Mouse (Mus musculus): ENCODE data around the gene Cdc42se1.

Gene Cdc42se1

DNA sequence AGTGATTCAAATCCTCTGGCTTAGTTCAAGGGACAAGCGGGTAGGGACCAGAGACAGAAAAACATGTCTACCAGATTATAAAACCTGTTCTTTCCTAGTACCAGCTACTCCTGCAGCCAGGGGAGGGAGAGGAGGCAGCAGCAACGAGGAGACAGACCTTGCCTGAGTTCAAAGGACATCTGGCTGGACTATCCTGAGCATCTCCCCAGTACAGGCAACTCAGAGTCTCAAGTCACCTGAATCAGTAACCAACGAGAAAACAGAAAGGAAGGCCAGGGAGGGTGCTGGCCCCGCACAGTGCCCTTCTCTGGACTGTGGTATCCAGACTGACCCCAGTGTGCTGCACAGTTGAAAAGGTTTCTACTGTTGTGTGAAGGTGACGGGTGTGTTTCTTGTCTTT lies 28.4 kb downstream of the Cdc42se1 start:
- Histone ChIP-seq H3K36me3 (ENCODE audit: control insufficient read depth, insufficient read depth, low read length, poor library complexity, severe bottlenecking) (peaks cover 6% of the 10 kb centered on the region), H3K27me3 (ENCODE audit: control insufficient read depth, insufficient read depth, low read length, poor library complexity, severe bottlenecking) (no peaks in the 10 kb centered on the region)
- no peak for DNase-seq (ENCODE audit: low read depth, low spot score)

DNA sequence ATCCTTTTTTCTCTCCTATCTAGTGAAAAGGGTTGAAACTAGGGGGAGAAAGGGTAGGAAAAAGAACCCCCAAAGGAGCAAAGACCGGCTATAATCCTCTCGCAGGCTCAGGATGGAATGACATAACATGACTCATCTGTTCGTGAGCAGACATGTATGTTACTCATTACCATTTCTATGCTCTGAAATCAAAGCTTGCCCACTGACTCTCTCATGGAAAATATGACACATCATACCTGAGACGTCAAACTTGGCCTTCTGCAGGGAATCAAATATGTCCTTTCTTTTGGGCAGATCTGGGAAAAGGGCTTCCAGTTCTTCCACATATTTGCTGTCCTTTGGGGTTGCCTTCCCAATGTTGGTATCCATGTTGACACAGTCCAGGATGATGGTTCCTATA lies 33.4 kb downstream of the Cdc42se1 start:
- Histone ChIP-seq H3K27me3 (ENCODE audit: control insufficient read depth, insufficient read depth, low read length, poor library complexity, severe bottlenecking) (no peaks in the 10 kb centered on the region), H3K36me3 (ENCODE audit: control insufficient read depth, insufficient read depth, low read length, poor library complexity, severe bottlenecking) (peaks cover 9% of the 10 kb centered on the region)
- no peak for DNase-seq (ENCODE audit: low read depth, low spot score)

DNA sequence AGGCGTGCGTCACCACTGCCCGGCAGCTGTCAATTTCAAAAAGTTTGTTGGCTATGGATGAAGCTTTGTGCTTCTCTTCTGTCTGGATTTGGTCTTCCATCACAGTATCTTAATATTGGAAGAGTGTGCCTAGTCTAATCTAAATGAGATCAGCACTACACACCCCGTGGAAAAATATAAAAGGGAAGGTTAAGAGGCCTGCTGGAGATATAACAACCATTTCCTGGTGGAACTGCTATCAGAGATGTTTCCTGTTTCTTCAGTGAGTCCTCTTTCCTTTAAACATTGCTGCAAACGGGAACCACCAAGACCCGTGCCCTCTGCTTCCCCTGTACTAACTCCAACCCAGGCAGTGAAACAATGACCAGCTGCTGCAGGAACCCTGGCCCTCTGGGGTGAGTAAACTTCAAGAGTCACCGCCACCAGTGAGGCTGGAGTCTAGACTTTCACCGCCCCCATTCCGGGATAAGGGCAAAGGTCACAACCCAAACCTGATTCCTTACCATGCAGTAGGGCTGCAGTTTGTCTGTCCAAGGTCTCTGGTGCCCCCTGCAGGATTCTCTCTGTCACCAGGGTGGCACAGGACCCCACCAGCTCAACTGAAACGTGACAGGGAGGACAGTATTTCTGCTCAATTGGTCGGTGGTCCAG lies 34.7 kb downstream of the Cdc42se1 start:
- Histone ChIP-seq H3K27me3 (ENCODE audit: control insufficient read depth, insufficient read depth, low read length, poor library complexity, severe bottlenecking) (no peaks in the 10 kb centered on the region), H3K36me3 (ENCODE audit: control insufficient read depth, insufficient read depth, low read length, poor library complexity, severe bottlenecking) (peaks cover 5% of the 10 kb centered on the region)
- peak; percentile 84 for DNase-seq (ENCODE audit: low read depth, low spot score)

DNA sequence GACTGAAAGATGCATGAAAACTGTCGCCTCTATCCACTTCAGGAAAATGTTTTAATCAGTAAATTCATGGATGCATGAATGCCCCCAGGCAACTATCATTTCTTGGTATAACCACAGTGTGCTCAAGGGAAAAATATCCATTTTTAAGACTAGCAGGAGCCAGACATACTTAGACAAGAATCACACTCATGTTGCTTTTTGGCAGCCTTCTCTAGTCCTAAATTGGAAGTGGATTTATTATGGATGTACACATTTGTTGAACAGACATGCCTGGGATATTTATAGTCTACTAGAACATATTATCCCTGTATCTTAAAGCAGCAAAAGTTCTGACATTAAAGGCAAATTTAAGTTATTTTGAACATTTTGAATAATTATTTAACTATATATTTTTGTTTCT lies 36.2 kb downstream of the Cdc42se1 start:
- no peak for DNase-seq (ENCODE audit: low read depth, low spot score)
- Histone ChIP-seq H3K27me3 (ENCODE audit: control insufficient read depth, insufficient read depth, low read length, poor library complexity, severe bottlenecking) (no peaks in the 10 kb centered on the region), H3K36me3 (ENCODE audit: control insufficient read depth, insufficient read depth, low read length, poor library complexity, severe bottlenecking) (peaks cover 4% of the 10 kb centered on the region)

GRCm38 (mm10) chr3:95266052-95266451 lies 37.5 kb downstream of the Cdc42se1 start:
- no peak for DNase-seq (ENCODE audit: low read depth, low spot score)
- Histone ChIP-seq H3K27me3 (ENCODE audit: control insufficient read depth, insufficient read depth, low read length, poor library complexity, severe bottlenecking) (no peaks in the 10 kb centered on the region), H3K36me3 (ENCODE audit: control insufficient read depth, insufficient read depth, low read length, poor library complexity, severe bottlenecking) (peaks cover 4% of the 10 kb centered on the region)

DNA sequence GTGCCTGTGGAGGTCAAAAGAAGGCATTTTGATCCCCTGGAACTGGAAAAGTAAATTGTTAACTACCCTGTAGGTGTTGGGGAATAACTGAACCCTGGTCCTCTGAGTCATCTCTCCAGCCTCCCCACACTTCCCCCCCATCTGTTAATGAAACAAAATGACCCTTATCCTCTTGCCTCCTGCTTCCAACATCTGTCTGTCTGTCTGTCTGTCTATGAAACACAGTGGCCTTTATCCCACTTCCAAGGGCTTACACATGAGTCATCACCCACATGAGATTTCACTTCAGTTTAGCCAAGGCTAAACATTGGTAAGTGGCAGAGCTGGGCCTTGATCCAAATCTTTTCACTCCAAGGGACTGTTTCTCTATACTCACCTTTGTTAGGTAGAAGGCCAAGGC lies 39.3 kb downstream of the Cdc42se1 start:
- Histone ChIP-seq H3K36me3 (ENCODE audit: control insufficient read depth, insufficient read depth, low read length, poor library complexity, severe bottlenecking) (peaks cover 2% of the 10 kb centered on the region), H3K27me3 (ENCODE audit: control insufficient read depth, insufficient read depth, low read length, poor library complexity, severe bottlenecking) (no peaks in the 10 kb centered on the region)
- no peak for DNase-seq (ENCODE audit: low read depth, low spot score)

DNA sequence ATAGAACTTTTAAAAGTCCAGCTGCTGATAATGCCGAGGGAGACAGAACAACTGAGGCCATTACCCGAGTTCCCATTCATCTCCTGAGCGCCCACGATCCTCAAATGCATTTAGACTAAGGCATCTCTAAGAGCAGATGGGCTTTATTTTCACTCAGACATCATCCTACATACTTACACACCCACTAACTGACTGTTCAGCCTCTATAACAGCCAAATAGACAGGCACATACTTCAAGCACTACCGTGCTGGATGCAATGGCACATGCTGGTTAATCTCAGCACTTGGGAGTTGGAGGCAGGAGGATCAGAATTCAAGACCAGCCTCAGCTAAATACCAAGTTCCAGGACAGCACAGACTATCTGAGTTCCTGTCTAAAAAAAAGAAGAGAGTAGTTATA lies 41.3 kb downstream of the Cdc42se1 start:
- no peak for DNase-seq (ENCODE audit: low read depth, low spot score)
- Histone ChIP-seq H3K27me3 (ENCODE audit: control insufficient read depth, insufficient read depth, low read length, poor library complexity, severe bottlenecking) (no peaks in the 10 kb centered on the region), H3K36me3 (ENCODE audit: control insufficient read depth, insufficient read depth, low read length, poor library complexity, severe bottlenecking) (no peaks in the 10 kb centered on the region; the same call in none of the 2 replicates)

GRCm38 (mm10) chr3:95270766-95271364 lies 42.3 kb downstream of the Cdc42se1 start:
- Histone ChIP-seq H3K36me3 (ENCODE audit: control insufficient read depth, insufficient read depth, low read length, poor library complexity, severe bottlenecking) (no peaks in the 10 kb centered on the region; the same call in 1 of the 2 replicates), H3K27me3 (ENCODE audit: control insufficient read depth, insufficient read depth, low read length, poor library complexity, severe bottlenecking) (no peaks in the 10 kb centered on the region)
- DNase-seq (ENCODE audit: low read depth, low spot score), result no peak

DNA sequence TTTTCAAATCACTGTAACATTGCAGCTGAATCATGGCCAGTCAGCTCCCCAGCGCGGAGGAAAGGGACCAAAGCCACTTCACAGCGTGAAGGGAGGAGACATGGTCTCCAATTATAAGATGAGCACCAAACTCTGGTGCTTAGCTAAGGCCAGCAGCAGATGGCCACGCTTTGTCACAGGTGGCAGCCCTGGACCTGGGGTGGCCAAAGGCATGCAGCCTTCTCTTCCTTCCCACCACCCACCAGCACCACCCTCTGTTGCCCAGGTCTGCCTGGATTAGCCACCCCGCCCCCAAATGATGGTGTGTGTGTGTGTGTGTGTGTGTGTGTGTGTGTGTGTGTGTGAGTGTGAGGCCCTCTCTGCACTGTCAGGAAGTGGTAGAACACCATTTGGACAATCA lies 44.9 kb downstream of the Cdc42se1 start:
- no peaks in the 10 kb centered on the region for H3K36me3 ChIP-seq (ENCODE audit: control insufficient read depth, insufficient read depth, low read length, poor library complexity, severe bottlenecking)

GRCm38 (mm10) chr3:95274453-95274852 lies 45.9 kb downstream of the Cdc42se1 start:
- no peaks in the 10 kb centered on the region for H3K36me3 ChIP-seq (ENCODE audit: control insufficient read depth, insufficient read depth, low read length, poor library complexity, severe bottlenecking)
- no peak for DNase-seq (ENCODE audit: low read depth, low spot score)
- H3K27me3 ChIP-seq (ENCODE audit: control insufficient read depth, insufficient read depth, low read length, poor library complexity, severe bottlenecking), result no peaks in the 10 kb centered on the region

More for the DNA sequence above, 44.9 kb downstream of the Cdc42se1 start:
- H3K27me3 ChIP-seq (ENCODE audit: control insufficient read depth, insufficient read depth, low read length, poor library complexity, severe bottlenecking), result no peaks in the 10 kb centered on the region
- no peak for DNase-seq (ENCODE audit: low read depth, low spot score)

- Histone ChIP-seq H3K36me3 (ENCODE audit: control insufficient read depth, insufficient read depth, low read length, poor library complexity, severe bottlenecking) (no peaks in the 10 kb centered on the region), H3K27me3 (ENCODE audit: control insufficient read depth, insufficient read depth, low read length, poor library complexity, severe bottlenecking) (no peaks in the 10 kb centered on the region)
- no peak for DNase-seq (ENCODE audit: low read depth, low spot score)
Observed at GRCm38 (mm10) chr3:95275161-95275560, 46.6 kb downstream of the Cdc42se1 start.

GRCm38 (mm10) chr3:95276428-95276934 lies 47.9 kb downstream of the Cdc42se1 start:
- H3K27me3 ChIP-seq (ENCODE audit: control insufficient read depth, insufficient read depth, low read length, poor library complexity, severe bottlenecking), result no peaks in the 10 kb centered on the region
- DNase-seq (ENCODE audit: low read depth, low spot score), result no peak

GRCm38 (mm10) chr3:95277149-95277551 lies 48.6 kb downstream of the Cdc42se1 start:
- DNase-seq (ENCODE audit: low read depth, low spot score), result no peak
- Histone ChIP-seq H3K27me3 (ENCODE audit: control insufficient read depth, insufficient read depth, low read length, poor library complexity, severe bottlenecking) (no peaks in the 10 kb centered on the region), H3K36me3 (ENCODE audit: control insufficient read depth, insufficient read depth, low read length, poor library complexity, severe bottlenecking) (no peaks in the 10 kb centered on the region)

More at GRCm38 (mm10) chr3:95276428-95276934, 47.9 kb downstream of the Cdc42se1 start:
- no peaks in the 10 kb centered on the region for H3K36me3 ChIP-seq (ENCODE audit: control insufficient read depth, insufficient read depth, low read length, poor library complexity, severe bottlenecking)

DNA sequence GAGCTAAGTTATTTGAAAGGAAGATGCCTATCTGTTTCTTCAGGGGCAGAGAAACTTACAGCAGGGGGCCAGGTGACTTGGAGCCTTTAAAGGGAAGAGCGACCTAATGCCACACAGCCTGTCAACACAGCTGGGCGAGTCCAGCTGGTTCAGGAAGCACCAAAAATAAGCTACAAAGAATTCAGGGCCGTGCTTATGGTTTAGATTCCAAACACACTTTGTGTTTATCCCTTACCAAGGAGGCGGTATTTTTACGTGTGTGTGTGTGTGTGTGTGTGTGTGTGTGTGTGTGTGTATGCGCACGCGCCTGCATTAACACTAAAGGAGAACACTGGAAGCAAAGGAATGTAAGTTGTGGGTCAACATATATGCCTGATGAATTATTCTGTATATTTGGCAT lies 52.2 kb downstream of the Cdc42se1 start:
- no peaks in the 10 kb centered on the region for H3K36me3 ChIP-seq (ENCODE audit: control insufficient read depth, insufficient read depth, low read length, poor library complexity, severe bottlenecking)
- DNase-seq (ENCODE audit: low read depth, low spot score), result peak; percentile 32
- H3K27me3 ChIP-seq (ENCODE audit: control insufficient read depth, insufficient read depth, low read length, poor library complexity, severe bottlenecking), result no peaks in the 10 kb centered on the region

DNA sequence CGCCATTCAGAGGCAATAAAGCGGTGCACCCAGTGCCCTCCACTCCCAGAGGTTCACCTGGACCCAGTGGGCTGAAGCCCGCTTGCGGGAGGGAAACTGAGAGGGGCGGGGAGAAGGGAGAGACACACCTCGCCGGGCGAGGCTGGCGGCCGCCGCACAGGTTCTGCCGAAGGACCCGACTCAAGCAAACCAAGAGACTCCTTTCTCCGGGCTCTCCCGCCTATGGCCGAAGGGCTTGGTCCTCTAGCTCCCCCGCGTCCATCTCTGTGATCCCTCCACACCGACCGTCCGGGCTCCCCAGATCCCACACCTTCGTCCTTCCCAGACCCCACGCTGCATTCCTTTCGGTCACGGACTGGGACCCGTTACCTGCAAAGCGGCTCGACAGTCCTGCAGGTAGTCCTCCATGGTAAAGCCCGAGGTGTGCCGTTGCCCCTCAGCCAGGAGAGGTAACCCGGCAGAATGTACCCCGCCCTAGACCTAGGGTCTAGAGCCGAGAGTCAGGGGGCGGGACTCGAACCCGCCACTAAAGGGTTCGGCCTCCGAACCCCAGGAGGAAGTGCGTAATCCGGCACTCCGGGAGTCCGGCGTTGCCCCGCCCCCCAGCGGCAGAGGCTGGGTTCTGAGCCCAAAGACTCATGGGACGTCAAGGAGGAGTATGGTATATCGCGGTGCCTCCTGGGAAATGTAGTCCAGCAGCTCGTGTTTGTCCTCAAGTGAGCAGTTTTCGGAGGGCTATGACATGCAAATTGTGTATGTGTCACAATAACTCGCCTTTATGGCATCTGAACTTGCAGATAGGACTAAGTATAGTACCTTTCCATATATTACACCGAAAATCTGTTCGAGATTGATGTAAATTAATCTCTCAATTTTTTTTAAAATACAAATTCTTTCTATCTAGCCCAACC lies 52.9 kb downstream of the Cdc42se1 start, which contains the start of the genes Mindy1 and Prune1:
Mindy1 (plus strand) TSS at position 130 of the 911 bp plus-strand sequence.
Prune1 (minus strand) TSS at position 861 of the 911 bp plus-strand sequence.
- Histone ChIP-seq H3K36me3 (ENCODE audit: control insufficient read depth, insufficient read depth, low read length, poor library complexity, severe bottlenecking) (no peaks in the 10 kb centered on the region), H3K27me3 (ENCODE audit: control insufficient read depth, insufficient read depth, low read length, poor library complexity, severe bottlenecking) (no peaks in the 10 kb centered on the region)
- peak; percentile 99 for DNase-seq (ENCODE audit: low read depth, low spot score)
